In the genomic region with DNA sequence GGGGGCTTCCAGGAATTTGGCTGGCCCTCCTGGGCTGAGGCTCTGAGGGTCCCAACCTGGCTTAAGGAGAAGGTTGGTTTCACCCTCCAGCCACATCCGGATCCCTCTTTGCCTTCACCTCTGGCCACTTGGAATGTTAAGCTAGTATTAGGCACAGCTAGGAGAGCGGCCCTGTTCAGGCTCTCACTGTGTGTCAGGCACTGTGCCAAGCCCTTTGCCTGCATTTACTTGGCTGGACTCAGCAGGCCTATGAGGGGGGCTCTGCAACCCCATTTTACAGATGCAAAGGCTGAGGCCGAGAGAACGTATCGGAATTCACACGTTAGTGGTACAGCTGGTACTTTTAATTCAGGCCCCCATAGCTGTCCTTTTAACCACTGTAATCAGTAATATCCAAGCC, we compare ENCODE assay signal across 10 mouse cellular contexts. TPM values are rescaled to one million over a fixed set of nuclear protein-coding genes. Genes with fewer than 3 reads are reported as not detected.
A peak's percentile ranks its signal among the peaks of the same experiment; 100 is the strongest.
DNase-seq lines count a peak whose midpoint lies in the region; ATAC-seq and TF ChIP-seq lines count a peak whose summit lies in the region.
"Had no signal": no experiment of that assay in that cellular context is flagged by ENCODE, and none has a peak within 500 bp of the region (broad histone marks: within the 10 kb centered on the region; RNA-seq: fewer than 3 reads in every experiment).

No protein-coding gene starts in this region.

- DNase-seq in kidney, adult 2 months = peak; percentile 58
- DNase-seq in kidney, postnatal 14 days = no peak
- no peak for DNase-seq in embryonic facial prominence, embryonic 14.5 days (ENCODE audit: low spot score)
- DNase-seq in forebrain, postnatal 0 days = no peak
- DNase-seq in midbrain, embryonic 14.5 days = peak; percentile 64
- no peak for DNase-seq in spleen, adult 18-20 months
- DNase-seq in spleen, postnatal 14 days (ENCODE audit: low spot score in 2 of 2) = no peak
- DNase-seq in right cerebral cortex, adult 18-20 months = no peak
- DNase-seq: thymus, postnatal 36 days had no signal

- no peaks in the 10 kb centered on the region for H3K9me3 ChIP-seq in embryonic facial prominence, embryonic 14.5 days (ENCODE audit: control insufficient read depth, low read length)
- no peaks in the 10 kb centered on the region for H3K9me3 ChIP-seq in forebrain, postnatal 0 days (ENCODE audit: low read length)
- H3K9me3 ChIP-seq in midbrain, embryonic 14.5 days (ENCODE audit: control insufficient read depth, low read length) = no peaks in the 10 kb centered on the region

- H3K4me2 ChIP-seq in embryonic facial prominence, embryonic 14.5 days (ENCODE audit: low read depth, low read length) = no peak overlapping the region
- H3K4me2 ChIP-seq in forebrain, postnatal 0 days (ENCODE audit: low read depth) = no peak overlapping the region
- no peak overlapping the region for H3K4me2 ChIP-seq in midbrain, embryonic 14.5 days (ENCODE audit: low read length)

- H3K27me3 ChIP-seq in kidney, adult 2 months (replicated peaks; ENCODE audit: control insufficient read depth, insufficient read depth, low read length) = no peaks in the 10 kb centered on the region
- no peaks in the 10 kb centered on the region for H3K27me3 ChIP-seq in embryonic facial prominence, embryonic 14.5 days (replicated peaks; ENCODE audit: control insufficient read depth, insufficient read depth, low read length)
- no peaks in the 10 kb centered on the region for H3K27me3 ChIP-seq in forebrain, postnatal 0 days (ENCODE audit: insufficient read depth, low read length)
- no peaks in the 10 kb centered on the region for H3K27me3 ChIP-seq in midbrain, embryonic 14.5 days (ENCODE audit: control insufficient read depth, insufficient read depth, low read length)

- WGBS in kidney, adult 2 months = 70% methylated on average over 6 of the region's 6 CpGs
- 78% methylated on average over 6 of the region's 6 CpGs for WGBS in embryonic facial prominence, embryonic 14.5 days
- 54% methylated on average over 6 of the region's 6 CpGs for WGBS in forebrain, postnatal 0 days
- 60% methylated on average over 6 of the region's 6 CpGs for WGBS in midbrain, embryonic 14.5 days

- no peak overlapping the region for H3K27ac ChIP-seq in kidney, adult 2 months (ENCODE audit: insufficient read depth, low read depth, low read length)
- peak overlapping the region; percentile 84; the same call in 1 of the 2 replicates for H3K27ac ChIP-seq in embryonic facial prominence, embryonic 14.5 days (replicated peaks; ENCODE audit: low read depth, low read length)
- H3K27ac ChIP-seq in forebrain, postnatal 0 days (ENCODE audit: low read depth, low read length) = 0 out of 2 replicates have a peak overlapping the region, but pooled peaks have one; percentile 16
- peak overlapping the region; percentile 75 for H3K27ac ChIP-seq in midbrain, embryonic 14.5 days (replicated peaks; ENCODE audit: low read depth, low read length)

- ATAC-seq in embryonic facial prominence, embryonic 14.5 days (ENCODE audit: low read depth) = no peak
- no peak for ATAC-seq in forebrain, postnatal 0 days
- no peak for ATAC-seq in midbrain, embryonic 14.5 days (ENCODE audit: low FRiP score, low TSS enrichment)

- TF ChIP-seq CTCF in kidney, adult 2 months (conservative IDR thresholded peaks at IDR 0.05; ENCODE audit: insufficient read depth, insufficient read length, low read depth, low read length) = no peak
- TF ChIP-seq CTCF in forebrain, postnatal 0 days (IDR thresholded peaks at IDR 0.05; ENCODE audit: low read depth) = no peak

- H3K4me3 ChIP-seq in kidney, adult 2 months (ENCODE audit: insufficient read depth, low read depth, low read length) = no peak overlapping the region
- H3K4me3 ChIP-seq in embryonic facial prominence, embryonic 14.5 days (ENCODE audit: low read depth, low read length) = no peak overlapping the region
- no peak overlapping the region for H3K4me3 ChIP-seq in forebrain, postnatal 0 days (ENCODE audit: low read depth, low read length)
- H3K4me3 ChIP-seq in midbrain, embryonic 14.5 days (replicated peaks; ENCODE audit: low read depth, low read length) = no peak overlapping the region

- TF ChIP-seq POLR2A in kidney, adult 2 months (IDR thresholded peaks at IDR 0.05; ENCODE audit: low read depth, low read length) = no peak

- H3K9ac ChIP-seq in embryonic facial prominence, embryonic 14.5 days (ENCODE audit: low read depth, low read length) = no peak overlapping the region
- H3K9ac ChIP-seq in forebrain, postnatal 0 days = no peak overlapping the region
- no peak overlapping the region for H3K9ac ChIP-seq in midbrain, embryonic 14.5 days (replicated peaks; ENCODE audit: low read length)

- peaks cover 31% of the 10 kb centered on the region for H3K4me1 ChIP-seq in kidney, adult 2 months (ENCODE audit: control insufficient read depth, insufficient read depth, low read length)
- H3K4me1 ChIP-seq in embryonic facial prominence, embryonic 14.5 days (ENCODE audit: control insufficient read depth, insufficient read depth, low read length) = peaks cover 75% of the 10 kb centered on the region
- peaks cover 50% of the 10 kb centered on the region for H3K4me1 ChIP-seq in forebrain, postnatal 0 days (ENCODE audit: insufficient read depth)
- H3K4me1 ChIP-seq in midbrain, embryonic 14.5 days (ENCODE audit: control insufficient read depth, insufficient read depth, low read length) = peaks cover 73% of the 10 kb centered on the region

- no peaks in the 10 kb centered on the region for H3K36me3 ChIP-seq in kidney, adult 2 months (ENCODE audit: control insufficient read depth, insufficient read depth, low read length)
- H3K36me3 ChIP-seq in embryonic facial prominence, embryonic 14.5 days (ENCODE audit: control insufficient read depth, insufficient read depth, low read length) = peaks cover 11% of the 10 kb centered on the region; the same call in 1 of the 2 replicates
- H3K36me3 ChIP-seq in forebrain, postnatal 0 days (ENCODE audit: insufficient read depth) = peaks cover 2% of the 10 kb centered on the region; the same call in 1 of the 2 replicates
- H3K36me3 ChIP-seq in midbrain, embryonic 14.5 days (ENCODE audit: control insufficient read depth, insufficient read depth, low read length) = peaks cover 4% of the 10 kb centered on the region; the same call in 1 of the 2 replicates

RNA-seq across cellular contexts. Expression of gene Ahdc1, which starts 12.6 kb away (rescaled TPM):
- 22.2 and 23.3 TPM in 2 replicates for polyA plus RNA-seq in kidney, adult 2 months (2012; rRNA removed)
- 11.0 and 11.7 TPM in 2 replicates for polyA plus RNA-seq in embryonic facial prominence, embryonic 14.5 days (2014; fragmentation: Nextera tagmentation; extraction: Ambion mirVana)
- 56.7 and 82.4 TPM in 2 replicates for total RNA-seq in forebrain, postnatal 0 days (2014; rRNA removed)
- polyA plus RNA-seq in forebrain, postnatal 0 days (2015; fragmentation: Nextera tagmentation; extraction: Ambion mirVana) = 7.6 and 8.4 TPM in 2 replicates
- 13.0 and 15.3 TPM in 2 replicates for polyA plus RNA-seq in midbrain, embryonic 14.5 days (2014; fragmentation: Nextera tagmentation; extraction: Ambion mirVana)

RNA-seq across cellular contexts. Expression of gene Fgr, which starts 49.7 kb away (rescaled TPM):
- 1.8 and 2.5 TPM in 2 replicates for polyA plus RNA-seq in kidney, adult 2 months (2012; rRNA removed)
- polyA plus RNA-seq in embryonic facial prominence, embryonic 14.5 days (2014; fragmentation: Nextera tagmentation; extraction: Ambion mirVana) = 0.48 and 0.85 TPM in 2 replicates
- not detected in 2 replicates for total RNA-seq in forebrain, postnatal 0 days (2014; rRNA removed)
- polyA plus RNA-seq in forebrain, postnatal 0 days (2015; fragmentation: Nextera tagmentation; extraction: Ambion mirVana) = 0.06 TPM in 2 replicates
- 0.08 TPM in 1 of 2 replicates, not detected in the other for polyA plus RNA-seq in midbrain, embryonic 14.5 days (2014; fragmentation: Nextera tagmentation; extraction: Ambion mirVana)
- total RNA-seq: MEL had no signal

Comparison
In these comparisons a context has a peak if more than half of its experiments do, and no peak if none do; other contexts are left out.
1. DNase-seq: peak in kidney, adult 2 months (single experiment) and midbrain, embryonic 14.5 days (single experiment); none in kidney, postnatal 14 days (single experiment), embryonic facial prominence, embryonic 14.5 days (single experiment), forebrain, postnatal 0 days (single experiment), spleen, adult 18-20 months (0 of 2), spleen, postnatal 14 days (0 of 2) and right cerebral cortex, adult 18-20 months (single experiment).